Mouse (Mus musculus): ENCODE measurements around the gene Hhat. TPM values are rescaled to one million over a fixed set of nuclear protein-coding genes. Genes with fewer than 3 reads are reported as not detected.
A peak's percentile ranks its signal among the peaks of the same experiment; 100 is the strongest.

Hhat gene
- total and polyA plus RNA-seq, 3 experiments = 1.6 to 2.8 (median 2.1) TPM

- Histone ChIP-seq H3K79me2 (replicated peaks; ENCODE audit: control insufficient read depth, insufficient read depth, low read length) (no peaks in the 10 kb centered on the region), H3K4me1 (ENCODE audit: control insufficient read depth, insufficient read depth, low read length) (peaks cover 6% of the 10 kb centered on the region), H3K27ac (no peak overlapping the region), H3K36me3 (ENCODE audit: control insufficient read depth, insufficient read depth, low read length) (peaks cover 4% of the 10 kb centered on the region; the same call in 1 of the 2 replicates), H3K4me3 (no peak overlapping the region), H3K27me3 (ENCODE audit: control insufficient read depth, insufficient read depth, low read length) (no peaks in the 10 kb centered on the region), H3K9ac (ENCODE audit: low read depth, low read length) (no peak overlapping the region)
- TF ChIP-seq CTCF (IDR thresholded peaks at IDR 0.05) (no peak), EP300 (IDR thresholded peaks at IDR 0.05; ENCODE audit: insufficient read depth, low read depth, low read length) (no peak), POLR2A (IDR thresholded peaks at IDR 0.05; ENCODE audit: insufficient read depth, low read depth, low read length) (no peak)
- intact Hi-C loops (cut with DNase I) = no loop called here
- WGBS = 79% methylated on average over 6 of the region's 6 CpGs
- DNase-seq = no peak
Observed at GRCm38 (mm10) chr1:192749270-192750041, 21.6 kb downstream of the Hhat start.

GRCm38 (mm10) chr1:192746201-192746600 is 24.8 kb downstream of the Hhat start:
- 84% methylated on average over 6 of the region's 6 CpGs for WGBS
- Histone ChIP-seq H3K79me2 (replicated peaks; ENCODE audit: control insufficient read depth, insufficient read depth, low read length) (no peaks in the 10 kb centered on the region), H3K27ac (no peak overlapping the region), H3K27me3 (ENCODE audit: control insufficient read depth, insufficient read depth, low read length) (no peaks in the 10 kb centered on the region), H3K9ac (ENCODE audit: low read depth, low read length) (no peak overlapping the region), H3K4me3 (no peak overlapping the region), H3K4me1 (ENCODE audit: control insufficient read depth, insufficient read depth, low read length) (peaks cover 2% of the 10 kb centered on the region; the same call in 1 of the 2 replicates), H3K36me3 (ENCODE audit: control insufficient read depth, insufficient read depth, low read length) (no peaks in the 10 kb centered on the region)
- DNase-seq = no peak
- intact Hi-C loops (cut with DNase I) = no loop called here
- TF ChIP-seq EP300 (IDR thresholded peaks at IDR 0.05; ENCODE audit: insufficient read depth, low read depth, low read length) = no peak
- TF ChIP-seq POLR2A (IDR thresholded peaks at IDR 0.05; ENCODE audit: insufficient read depth, low read depth, low read length) = no peak
- no peak for TF ChIP-seq CTCF (IDR thresholded peaks at IDR 0.05)

GRCm38 (mm10) chr1:192745240-192746101 is 25.6 kb downstream of the Hhat start:
- Histone ChIP-seq H3K27ac (no peak overlapping the region), H3K4me1 (ENCODE audit: control insufficient read depth, insufficient read depth, low read length) (peaks cover 2% of the 10 kb centered on the region; the same call in 1 of the 2 replicates), H3K4me3 (no peak overlapping the region), H3K27me3 (ENCODE audit: control insufficient read depth, insufficient read depth, low read length) (no peaks in the 10 kb centered on the region), H3K9ac (ENCODE audit: low read depth, low read length) (no peak overlapping the region), H3K79me2 (replicated peaks; ENCODE audit: control insufficient read depth, insufficient read depth, low read length) (no peaks in the 10 kb centered on the region), H3K36me3 (ENCODE audit: control insufficient read depth, insufficient read depth, low read length) (no peaks in the 10 kb centered on the region)
- WGBS = 35% methylated on average over 16 of the region's 16 CpGs
- DNase-seq = peak; percentile 41 to 61
- intact Hi-C loops (cut with DNase I) = no loop called here
- TF ChIP-seq CTCF (IDR thresholded peaks at IDR 0.05) (peak; percentile 79), POLR2A (IDR thresholded peaks at IDR 0.05; ENCODE audit: insufficient read depth, low read depth, low read length) (no peak), EP300 (IDR thresholded peaks at IDR 0.05; ENCODE audit: insufficient read depth, low read depth, low read length) (no peak)

GRCm38 (mm10) chr1:192744880-192745239 is 26.2 kb downstream of the Hhat start:
- no peak for DNase-seq
- WGBS = 75% methylated on average over 3 of the region's 3 CpGs
- Histone ChIP-seq H3K9ac (ENCODE audit: low read depth, low read length) (no peak overlapping the region), H3K4me3 (no peak overlapping the region), H3K36me3 (ENCODE audit: control insufficient read depth, insufficient read depth, low read length) (no peaks in the 10 kb centered on the region), H3K27ac (no peak overlapping the region), H3K27me3 (ENCODE audit: control insufficient read depth, insufficient read depth, low read length) (no peaks in the 10 kb centered on the region), H3K4me1 (ENCODE audit: control insufficient read depth, insufficient read depth, low read length) (peaks cover 2% of the 10 kb centered on the region; the same call in 1 of the 2 replicates), H3K79me2 (replicated peaks; ENCODE audit: control insufficient read depth, insufficient read depth, low read length) (no peaks in the 10 kb centered on the region)
- intact Hi-C loops (cut with DNase I) = no loop called here
- TF ChIP-seq POLR2A (IDR thresholded peaks at IDR 0.05; ENCODE audit: insufficient read depth, low read depth, low read length) (no peak), EP300 (IDR thresholded peaks at IDR 0.05; ENCODE audit: insufficient read depth, low read depth, low read length) (no peak), CTCF (IDR thresholded peaks at IDR 0.05) (no peak)

DNA sequence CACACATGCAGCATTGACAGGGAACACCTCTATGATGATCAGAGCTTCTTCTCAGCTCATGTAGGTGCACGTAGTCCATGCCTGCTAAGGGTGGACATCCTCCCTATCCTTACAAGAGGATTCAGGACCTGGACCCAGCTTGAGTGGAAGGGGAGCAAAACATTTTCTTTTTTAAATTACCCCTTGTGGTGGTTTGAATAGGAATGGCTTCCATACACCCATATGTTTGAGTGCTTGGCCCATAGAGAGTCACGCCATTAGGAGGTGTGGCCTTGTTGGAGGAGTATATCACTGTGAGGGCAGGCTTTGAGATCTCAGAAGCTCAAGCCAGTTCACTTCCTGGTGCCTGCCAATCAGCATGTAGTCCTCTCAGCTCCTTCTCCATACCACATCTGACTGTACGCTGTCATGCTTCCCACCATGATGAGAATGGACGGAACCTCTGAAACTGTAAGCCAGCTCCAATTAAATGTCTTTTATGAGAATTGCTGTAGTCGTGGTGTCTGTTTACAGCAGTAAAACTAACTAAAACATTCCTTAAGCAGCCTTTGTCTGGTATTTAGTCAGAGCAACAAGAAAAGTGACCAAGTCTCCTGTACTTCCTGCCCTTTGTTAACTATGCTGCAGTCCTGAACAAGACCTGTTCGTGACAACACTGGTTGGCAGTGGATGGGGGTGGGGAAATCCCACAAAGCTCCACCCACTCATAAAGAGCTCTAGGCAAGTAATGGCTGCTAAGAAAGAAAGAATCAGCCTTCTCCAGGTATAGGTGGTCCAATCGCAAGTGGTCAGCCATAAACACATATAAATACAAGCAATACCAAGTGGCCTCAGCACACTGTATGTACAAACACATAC is 28.4 kb downstream of the Hhat start:
- Histone ChIP-seq H3K4me1 (ENCODE audit: control insufficient read depth, insufficient read depth, low read length) (no peaks in the 10 kb centered on the region), H3K27me3 (ENCODE audit: control insufficient read depth, insufficient read depth, low read length) (no peaks in the 10 kb centered on the region), H3K4me3 (no peak overlapping the region), H3K36me3 (ENCODE audit: control insufficient read depth, insufficient read depth, low read length) (no peaks in the 10 kb centered on the region), H3K27ac (no peak overlapping the region), H3K9ac (ENCODE audit: low read depth, low read length) (no peak overlapping the region), H3K79me2 (replicated peaks; ENCODE audit: control insufficient read depth, insufficient read depth, low read length) (no peaks in the 10 kb centered on the region)
- no peak for DNase-seq
- TF ChIP-seq EP300 (IDR thresholded peaks at IDR 0.05; ENCODE audit: insufficient read depth, low read depth, low read length) = no peak
- no peak for TF ChIP-seq POLR2A (IDR thresholded peaks at IDR 0.05; ENCODE audit: insufficient read depth, low read depth, low read length)
- no peak for TF ChIP-seq CTCF (IDR thresholded peaks at IDR 0.05)
- intact Hi-C loops (cut with DNase I) = no loop called here
- 83% methylated on average over 7 of the region's 7 CpGs for WGBS
